Mouse (Mus musculus) heart, postnatal 25 days (tissue): ENCODE results near the gene Slitrk3. TPM values are rescaled to one million over a fixed set of nuclear protein-coding genes. Genes with fewer than 3 reads are reported as not detected.
"Not testable (repeated sequence)": the region's sequence is repeated elsewhere in the genome, so short reads cannot be mapped to it uniquely, and the experiment has no call there.

ENCODE experiments used
- DNase-seq: peaks from one replicate; pipeline ENCODE4 v3.0.0; 2022; ENCODE audit warnings: low spot score
- intact Hi-C: fragments of 180-260 bp; cut with DNase I; formaldehyde crosslinking; loops from one replicate; pipeline ENCODE4 v1.15.1; 2025
- total RNA-seq, 2 experiments: library from RNA; stranded (reverse); gene quantifications; 2 replicates each; pipeline ENCODE4 v1.2.3; 2021

Gene Slitrk3
- total RNA-seq = not detected

- DNase-seq = no peak
- intact Hi-C loops = no loop called here
These were observed at the start of gene Slitrk3 for GRCm38 (mm10) chr3:73057197-73057811. Slitrk3 (minus strand) TSS chr3:73057803.

- intact Hi-C loops, DNase-seq: not testable (repeated sequence)
These were observed 36.8 kb upstream of the Slitrk3 start for GRCm38 (mm10) chr3:73094445-73094844.

- intact Hi-C loops = no loop called here
- DNase-seq = no peak
These were observed 27.0 kb upstream of the Slitrk3 start for GRCm38 (mm10) chr3:73084620-73085019.

- intact Hi-C loops = loop anchor here (5.0 kb wide), 1 partner anchor 336 kb away; no protein-coding TSS in a partner anchor
These were observed 8.5 kb upstream of the Slitrk3 start for GRCm38 (mm10) chr3:73065823-73066755.

GRCm38 (mm10) chr3:73058190-73058589, 587 bp upstream of the Slitrk3 start:
- intact Hi-C loops = no loop called here
- no peak for DNase-seq

More at GRCm38 (mm10) chr3:73065823-73066755, 8.5 kb upstream of the Slitrk3 start:
- DNase-seq = no peak

GRCm38 (mm10) chr3:73056492-73057196, 959 bp downstream of the Slitrk3 start:
- no peak for DNase-seq
- intact Hi-C loops = no loop called here

- intact Hi-C loops = no loop called here
These were observed 1.6 kb downstream of the Slitrk3 start for GRCm38 (mm10) chr3:73056044-73056438.

GRCm38 (mm10) chr3:73055399-73056043, 2.1 kb downstream of the Slitrk3 start:
- DNase-seq = no peak
- intact Hi-C loops = no loop called here

More at GRCm38 (mm10) chr3:73056044-73056438, 1.6 kb downstream of the Slitrk3 start:
- no peak for DNase-seq

- no peak for DNase-seq
- intact Hi-C loops = no loop called here
These were observed 4.1 kb downstream of the Slitrk3 start for GRCm38 (mm10) chr3:73053451-73053931.

GRCm38 (mm10) chr3:73046248-73046647, 11.4 kb downstream of the Slitrk3 start:
- DNase-seq = no peak
- intact Hi-C loops = no loop called here

- intact Hi-C loops = no loop called here
These were observed 15.3 kb downstream of the Slitrk3 start for GRCm38 (mm10) chr3:73042256-73042655.

GRCm38 (mm10) chr3:73006045-73006444, 51.6 kb downstream of the Slitrk3 start:
- intact Hi-C loops = no loop called here
- no peak for DNase-seq

More at GRCm38 (mm10) chr3:73042256-73042655, 15.3 kb downstream of the Slitrk3 start:
- no peak for DNase-seq

- DNase-seq = no peak
- intact Hi-C loops = no loop called here
These were observed 54.5 kb downstream of the Slitrk3 start for GRCm38 (mm10) chr3:73002933-73003696.

- no peak for DNase-seq
- intact Hi-C loops = no loop called here
These were observed 60.1 kb downstream of the Slitrk3 start for GRCm38 (mm10) chr3:72997517-72997916.

Other genes with a start within 250 kb of the Slitrk3 start
- gene Sis, start 89.9 kb downstream of the Slitrk3 start, total RNA-seq = not detected